Mouse (Mus musculus): ENCODE results near the gene Smim24.

Gene Smim24

DNA sequence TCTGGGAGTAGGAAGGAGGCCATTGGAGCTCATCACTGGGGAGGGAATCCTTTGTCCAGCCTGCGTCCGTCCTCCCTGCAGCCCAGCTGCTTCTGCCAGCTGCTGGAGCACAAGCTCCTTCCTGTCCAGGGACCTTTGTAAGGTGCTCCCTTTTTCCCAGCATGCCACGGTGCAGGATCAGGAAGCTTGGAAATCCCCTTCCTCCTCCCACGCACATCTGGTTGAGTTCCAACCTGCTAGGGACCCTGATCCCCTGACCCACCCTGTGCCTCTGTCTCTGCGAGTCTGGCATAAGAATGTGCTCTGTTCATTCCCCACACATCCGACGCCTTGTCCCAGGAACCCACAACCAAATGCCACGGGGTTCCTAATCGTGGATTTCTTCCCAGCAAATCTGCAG lies 18.1 kb downstream of the Smim24 start:
- no peak for DNase-seq

DNA sequence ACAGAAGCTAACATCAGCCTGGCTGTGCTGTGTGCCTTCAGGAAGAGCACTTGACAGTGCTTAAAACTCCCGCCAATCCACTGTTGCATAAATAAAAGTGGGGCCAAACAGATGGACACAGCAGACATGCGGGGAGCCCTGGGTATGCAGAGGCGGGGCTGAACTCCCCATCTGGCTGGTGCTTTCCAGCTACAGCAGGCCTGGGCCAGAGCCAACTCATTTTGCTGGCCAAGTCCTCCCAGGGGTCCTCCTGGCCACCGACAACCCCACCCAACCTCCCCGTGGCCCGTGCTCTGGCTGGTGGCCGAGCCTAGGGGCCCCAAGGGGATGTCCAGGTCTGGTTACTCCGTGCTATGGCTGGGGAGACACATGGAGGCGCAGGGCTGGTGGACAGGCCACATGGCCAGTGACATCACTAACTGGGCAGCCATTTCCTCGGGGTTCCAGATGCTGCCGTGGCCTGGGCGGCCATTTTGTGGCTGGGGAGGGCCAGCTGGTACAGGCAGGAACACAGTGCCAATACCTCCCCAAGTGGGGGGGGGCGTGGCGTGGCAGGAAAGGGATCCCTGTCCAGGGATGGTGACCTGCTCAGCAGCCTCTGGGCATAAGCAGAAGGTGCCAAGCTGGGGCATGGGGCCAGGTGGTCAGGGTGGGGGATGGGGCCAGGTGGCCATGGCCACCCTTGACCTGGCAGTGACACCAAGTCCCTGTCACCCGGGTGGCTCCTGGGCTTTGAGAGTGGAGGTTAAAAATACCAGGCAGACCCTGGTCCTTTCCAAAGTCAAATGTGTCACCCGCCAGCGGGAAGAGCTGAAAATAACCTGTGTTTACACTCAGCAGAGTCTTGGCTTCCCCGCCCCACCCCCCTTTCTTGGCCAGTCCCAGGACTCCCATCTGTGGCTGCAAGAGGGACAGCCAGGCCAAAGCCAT lies 18.9 kb downstream of the Smim24 start:
- DNase-seq, result peak; percentile 93

DNA sequence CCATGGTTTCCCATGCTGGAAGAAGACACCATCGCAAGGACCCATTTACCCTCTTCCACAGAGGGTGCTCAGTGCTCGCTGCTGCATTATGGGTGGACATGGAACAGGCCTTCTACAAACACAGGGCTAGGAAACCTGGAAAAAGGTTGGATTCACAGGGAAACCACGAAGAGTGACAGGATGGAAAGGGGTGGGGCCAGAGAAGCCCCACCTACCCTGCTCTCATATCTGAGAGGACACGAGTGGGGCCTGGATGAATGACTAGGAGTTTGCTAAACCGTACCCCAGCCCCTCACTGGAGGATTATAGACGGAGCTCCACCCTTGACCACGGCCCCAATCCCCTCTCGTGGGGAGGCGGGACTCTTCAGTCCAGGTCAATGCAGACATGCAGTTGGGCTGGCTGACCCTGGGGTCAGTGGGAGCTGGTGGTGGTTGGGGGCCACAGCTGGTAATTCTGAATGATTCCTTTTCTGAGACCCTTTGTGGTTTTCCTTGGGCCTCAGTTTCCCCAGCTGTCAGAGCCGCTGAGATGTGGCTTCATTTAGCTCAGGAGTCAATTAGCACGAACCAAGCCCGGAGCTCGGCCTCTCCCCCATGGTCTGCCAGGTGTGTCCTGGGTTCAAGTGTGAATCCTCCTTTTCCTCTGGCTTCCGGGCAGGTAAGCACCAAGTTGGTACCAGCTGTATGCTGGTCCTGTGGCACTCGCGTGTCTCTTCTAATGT lies 19.9 kb downstream of the Smim24 start:
- peak; percentile 75 for DNase-seq

DNA sequence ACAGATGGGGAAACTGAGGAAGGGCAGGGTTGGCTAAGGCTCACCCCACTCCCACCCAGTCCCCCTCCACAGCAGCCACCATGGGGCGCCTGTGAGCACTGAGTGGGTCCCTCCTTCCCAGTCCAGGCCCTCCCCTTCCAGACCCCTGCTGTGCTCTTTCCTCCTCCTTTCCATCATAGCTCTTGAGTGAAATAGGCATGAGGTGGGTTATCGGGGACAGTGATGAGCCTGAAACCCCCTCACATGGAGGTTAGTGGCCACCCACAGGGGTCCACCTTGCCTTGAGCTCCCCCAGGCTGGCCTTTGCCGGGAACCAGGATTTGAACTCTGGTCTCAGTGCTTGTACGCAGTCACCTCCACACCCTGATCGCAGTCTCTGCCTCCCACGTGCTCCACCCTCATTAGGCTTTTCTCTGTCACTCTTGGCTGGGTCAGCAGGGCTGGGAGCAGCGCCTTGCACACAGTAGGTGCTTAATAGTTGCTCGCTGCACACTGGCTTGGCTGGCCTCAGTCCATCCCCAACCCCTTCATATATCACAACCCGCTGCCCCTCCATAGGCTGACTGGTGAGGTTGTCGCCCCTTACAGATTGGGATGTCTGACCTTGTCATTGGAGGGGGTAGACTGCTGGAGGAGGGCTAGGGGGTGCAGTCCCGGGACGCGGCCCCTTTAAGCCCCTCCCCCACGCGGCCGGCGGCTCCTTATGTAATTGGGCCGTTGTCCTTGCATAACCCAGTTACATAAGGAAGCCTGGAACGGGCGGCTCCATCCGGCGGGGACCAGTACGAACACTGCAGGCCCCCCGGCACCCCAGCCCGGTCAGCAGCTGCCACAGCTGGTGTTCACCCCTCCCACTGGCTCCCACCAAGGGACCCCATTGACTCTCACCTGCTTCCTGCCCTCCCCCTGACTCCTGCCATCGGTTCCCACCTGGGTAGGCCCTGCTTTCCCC lies 20.7 kb downstream of the Smim24 start:
- peak; percentile 90 for DNase-seq

DNA sequence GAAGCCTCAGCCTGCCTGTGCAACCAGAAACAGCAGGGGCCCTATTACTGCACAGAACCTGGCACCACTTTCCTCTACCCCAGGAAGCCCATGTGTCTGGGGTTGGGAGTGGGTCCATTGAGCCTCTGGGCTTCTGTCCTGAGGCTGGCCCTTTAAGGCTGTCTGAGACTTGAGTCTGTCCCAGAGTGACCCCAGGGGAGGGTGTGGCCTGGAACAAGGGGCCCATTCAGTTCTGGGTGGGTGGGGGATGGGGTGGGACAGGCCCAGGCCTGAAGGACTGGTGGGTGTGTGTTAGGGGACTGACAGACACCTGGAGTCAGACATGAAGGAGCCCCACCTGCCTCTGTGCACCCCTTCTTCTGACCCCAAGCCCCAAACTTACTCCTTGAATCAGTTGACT lies 21.8 kb downstream of the Smim24 start:
- no peak for DNase-seq

DNA sequence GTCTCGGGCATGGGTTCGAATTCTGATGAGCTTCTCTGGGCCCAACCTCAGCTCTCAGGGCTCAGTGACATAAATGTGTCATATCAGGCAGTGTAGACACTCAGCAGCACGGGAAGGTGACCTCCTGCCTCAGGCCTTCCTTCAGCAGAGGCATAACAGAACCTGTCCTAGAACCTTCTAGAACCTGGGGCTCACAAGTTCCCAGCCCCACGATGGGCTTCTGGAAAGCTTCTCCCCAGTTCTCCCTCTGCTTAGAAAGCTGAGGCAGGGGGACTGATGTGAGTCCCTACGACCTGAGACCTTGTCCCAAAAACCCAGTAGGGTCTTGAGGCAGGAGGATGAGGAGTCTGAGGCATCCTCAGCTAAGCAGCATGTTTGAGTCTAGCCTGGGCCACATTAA lies 22.3 kb downstream of the Smim24 start:
- no peak for DNase-seq

DNA sequence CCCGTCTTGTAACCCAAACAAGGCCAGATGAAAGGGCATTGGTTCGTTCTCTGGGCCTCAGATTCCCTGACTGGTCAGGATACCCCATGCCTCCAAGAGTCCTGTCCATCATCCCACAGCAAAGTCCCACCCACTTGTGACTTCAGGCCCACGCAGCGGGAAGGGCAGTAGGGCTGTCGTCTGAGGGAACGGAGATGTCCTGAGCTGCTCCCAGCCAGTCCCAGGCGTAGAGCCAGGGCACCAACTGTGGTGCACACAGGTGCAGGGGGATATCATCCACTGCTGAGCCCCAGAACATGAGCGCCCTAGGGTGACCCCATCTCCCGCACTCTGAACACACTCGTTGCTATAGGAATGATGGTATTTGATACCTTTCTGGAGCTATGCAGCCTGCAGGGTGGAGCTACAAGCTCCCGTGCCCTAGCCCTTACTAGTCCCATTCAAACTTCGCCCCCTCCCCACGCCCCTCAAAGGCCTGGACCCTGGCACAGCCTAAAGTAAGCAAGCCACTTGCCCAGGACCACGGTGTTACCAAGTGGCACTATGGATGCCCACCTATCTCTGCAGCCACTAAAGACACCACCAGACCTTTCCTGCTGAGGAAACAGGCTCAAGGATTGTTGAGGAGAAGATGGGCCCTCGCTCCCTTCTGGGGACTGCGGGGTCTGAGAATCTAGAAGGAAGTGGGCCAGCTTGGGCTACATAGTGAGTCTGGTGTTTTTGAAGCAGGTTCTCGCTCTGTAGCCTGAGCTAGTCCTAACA lies 22.9 kb downstream of the Smim24 start:
- peak; percentile 81 for DNase-seq

DNA sequence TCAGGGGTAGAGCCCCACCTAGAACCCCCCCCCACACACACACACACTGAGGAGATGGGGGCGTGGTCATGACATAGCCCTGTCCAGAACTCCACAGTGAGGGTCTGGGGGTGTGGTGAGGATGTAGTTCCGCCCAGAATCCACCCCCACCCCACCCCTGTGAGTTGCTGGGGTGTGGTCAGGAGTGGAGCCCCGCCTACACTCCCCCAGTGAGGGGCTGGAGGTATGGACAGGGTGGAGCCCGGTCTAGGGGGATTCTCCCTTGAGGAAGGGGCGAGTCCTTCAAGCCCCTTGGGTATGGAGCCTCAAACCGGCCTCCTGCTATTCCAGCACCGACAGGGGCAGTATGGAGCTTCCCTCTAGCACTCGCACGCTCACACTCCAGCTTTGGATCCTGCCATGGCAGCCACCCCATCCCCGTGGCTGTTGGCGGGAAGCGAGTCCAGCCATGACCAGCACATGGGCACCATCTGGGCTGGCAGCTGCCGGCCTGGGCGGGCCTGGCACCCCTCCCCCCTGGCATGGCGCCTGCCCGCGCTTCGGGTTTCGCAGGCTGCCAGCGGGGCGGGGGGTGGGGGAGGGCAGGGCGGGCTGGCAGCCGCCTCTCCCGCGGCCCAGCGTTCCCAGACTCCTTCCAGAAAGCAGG lies 23.9 kb downstream of the Smim24 start:
- peak; percentile 97 for DNase-seq

DNA sequence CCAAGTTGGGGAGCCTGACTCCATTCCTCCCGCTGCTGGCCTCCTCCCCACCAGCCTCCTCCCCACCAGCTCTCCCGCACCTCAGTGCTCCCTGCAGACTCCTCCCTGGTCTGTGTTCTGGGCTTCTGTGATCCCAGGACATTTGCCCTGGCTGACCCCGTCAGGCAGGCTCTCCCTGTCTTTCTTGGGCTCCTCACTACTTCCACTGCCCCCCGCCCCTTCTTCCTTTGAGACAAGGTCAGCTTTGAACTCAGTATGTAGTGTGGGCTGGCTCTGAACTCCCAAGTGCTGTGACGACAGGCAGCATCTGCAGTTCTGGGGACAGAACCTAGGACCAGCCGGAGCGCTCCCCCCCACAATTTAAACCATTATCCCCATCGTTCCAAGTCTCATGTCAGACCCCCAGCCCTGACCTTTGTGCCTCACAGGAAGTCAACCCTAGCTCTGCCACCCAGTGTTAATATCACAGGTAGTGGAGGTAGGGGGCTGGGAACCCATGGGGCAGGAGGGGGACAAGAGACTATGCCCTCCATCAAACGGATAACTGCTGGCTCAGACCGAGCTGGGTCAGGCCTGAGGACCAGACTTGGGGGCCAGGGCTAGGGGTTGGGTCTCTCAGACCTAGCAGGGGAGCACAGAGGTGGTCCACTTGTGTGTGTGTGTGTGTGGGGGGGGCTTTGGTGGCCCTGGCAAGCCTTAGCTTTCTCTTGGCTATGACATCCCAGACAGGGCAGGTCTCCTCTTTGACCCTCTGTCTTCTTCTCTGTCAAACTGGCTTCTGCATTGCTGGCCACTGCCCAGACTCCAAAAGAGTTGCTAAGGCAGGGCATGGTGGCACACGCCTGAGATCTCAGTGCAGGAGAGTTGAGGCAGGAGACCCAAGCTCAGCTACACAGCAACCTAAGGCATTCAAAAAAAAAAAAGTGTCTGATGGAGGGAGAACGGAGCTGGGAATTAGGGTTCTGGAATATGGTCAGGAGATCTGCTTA lies 24.7 kb downstream of the Smim24 start:
- DNase-seq, result peak; percentile 73

DNA sequence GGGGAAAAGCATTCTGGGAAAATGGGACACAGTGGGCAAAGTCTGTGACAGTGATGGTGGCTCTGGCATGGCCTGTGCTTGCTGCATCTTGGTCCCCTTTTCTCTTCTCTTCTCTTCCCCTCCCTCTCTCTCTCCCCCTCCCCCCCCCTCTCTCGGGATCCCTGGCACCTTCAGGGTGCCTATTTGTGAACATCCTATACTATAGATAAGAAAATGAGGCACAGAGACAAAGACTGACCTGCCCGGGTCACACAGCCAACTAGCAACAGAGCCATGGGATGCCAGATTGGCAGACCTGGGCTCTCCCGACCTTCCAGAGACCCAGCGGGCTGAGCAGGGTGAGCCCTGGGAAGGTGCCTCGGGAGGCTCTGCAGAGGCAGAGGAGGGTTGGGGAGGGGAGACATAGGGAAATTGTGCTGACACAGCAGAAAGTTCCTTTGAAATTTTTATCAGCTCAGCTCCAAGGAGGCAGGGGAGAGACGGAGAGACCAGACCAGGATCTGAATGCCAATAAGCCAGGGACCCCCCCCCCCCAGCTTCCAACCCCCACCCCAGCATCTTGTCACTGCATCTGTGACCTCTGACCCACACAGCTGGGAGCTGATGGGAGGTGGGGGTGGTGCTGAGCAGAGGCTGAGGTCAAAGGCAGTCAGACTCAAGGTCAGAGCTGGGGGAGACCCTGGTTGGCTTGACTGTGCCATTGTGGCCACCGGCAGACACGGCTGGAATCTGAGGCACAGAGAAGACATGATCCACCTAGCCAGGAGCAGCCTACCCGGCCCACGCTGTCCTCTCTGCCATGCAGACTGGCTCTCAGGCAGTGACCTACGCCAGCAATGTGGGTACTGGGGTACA lies 25.6 kb downstream of the Smim24 start:
- peak; percentile 54 for DNase-seq

DNA sequence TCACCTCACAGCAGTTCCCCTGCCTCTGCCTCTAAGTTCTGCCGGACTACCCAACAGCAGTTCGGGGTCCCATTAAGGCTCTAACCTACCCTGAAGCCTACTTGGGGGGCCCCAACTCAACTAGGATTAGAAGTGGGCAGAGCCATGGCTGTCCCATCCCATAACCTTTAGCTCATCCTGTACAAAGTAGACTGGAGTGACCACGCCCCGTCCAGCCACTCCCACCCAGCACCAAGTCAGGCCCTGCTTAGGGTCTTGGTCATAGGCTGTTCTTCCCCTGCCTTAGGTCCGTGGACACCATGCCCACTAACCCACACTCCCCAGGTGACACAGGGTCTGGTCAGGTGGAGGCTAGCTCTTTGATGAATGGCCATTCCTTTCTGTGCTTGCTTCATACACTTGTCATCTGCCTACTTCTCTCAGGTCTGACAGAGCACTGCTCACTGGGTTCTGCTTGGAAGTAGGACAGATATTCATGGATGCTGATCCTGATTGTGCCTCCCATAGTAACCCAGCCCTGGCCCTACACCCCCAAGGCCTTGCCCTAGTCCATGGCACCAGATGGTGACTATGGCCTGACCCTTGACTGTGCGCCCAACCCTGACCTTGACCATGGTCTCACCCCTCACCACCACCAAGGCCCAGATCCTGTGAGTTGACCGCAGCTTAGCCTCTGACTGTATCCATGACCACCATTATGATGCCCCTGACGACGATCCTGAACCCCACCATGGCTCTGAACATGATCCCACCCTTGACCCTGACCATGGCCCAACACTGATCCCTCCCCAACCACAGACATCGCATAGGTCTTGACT lies 26.5 kb downstream of the Smim24 start:
- DNase-seq, result peak; percentile 54

DNA sequence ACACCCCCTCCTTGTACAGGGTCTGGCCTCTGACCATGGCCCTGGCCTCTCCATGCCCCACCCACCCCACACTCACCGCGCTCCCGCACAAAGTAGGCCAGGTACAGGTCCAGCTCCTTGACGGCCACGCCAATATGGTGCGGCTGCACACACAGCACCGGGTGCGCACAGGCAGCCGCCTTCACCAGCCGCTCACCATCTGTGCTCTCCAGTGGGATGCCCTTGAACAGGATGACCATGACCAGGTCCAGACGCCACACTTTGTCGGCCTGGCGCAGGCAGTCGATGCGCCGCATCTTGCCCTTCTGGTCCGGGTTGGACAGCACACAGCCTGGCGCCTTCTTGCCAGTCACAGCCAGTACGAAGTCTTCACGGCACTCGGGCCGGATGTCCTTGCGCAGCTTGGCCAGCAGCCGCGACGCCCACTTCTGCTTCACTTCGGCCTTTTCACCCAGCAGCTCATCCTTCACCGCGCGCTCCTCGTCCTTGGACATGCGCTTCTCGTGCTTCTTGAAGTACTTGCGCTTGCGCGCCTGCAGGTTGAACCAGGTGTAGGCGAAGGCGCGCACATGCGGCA lies 27.4 kb downstream of the Smim24 start:
- DNase-seq, result peak; percentile 80

DNA sequence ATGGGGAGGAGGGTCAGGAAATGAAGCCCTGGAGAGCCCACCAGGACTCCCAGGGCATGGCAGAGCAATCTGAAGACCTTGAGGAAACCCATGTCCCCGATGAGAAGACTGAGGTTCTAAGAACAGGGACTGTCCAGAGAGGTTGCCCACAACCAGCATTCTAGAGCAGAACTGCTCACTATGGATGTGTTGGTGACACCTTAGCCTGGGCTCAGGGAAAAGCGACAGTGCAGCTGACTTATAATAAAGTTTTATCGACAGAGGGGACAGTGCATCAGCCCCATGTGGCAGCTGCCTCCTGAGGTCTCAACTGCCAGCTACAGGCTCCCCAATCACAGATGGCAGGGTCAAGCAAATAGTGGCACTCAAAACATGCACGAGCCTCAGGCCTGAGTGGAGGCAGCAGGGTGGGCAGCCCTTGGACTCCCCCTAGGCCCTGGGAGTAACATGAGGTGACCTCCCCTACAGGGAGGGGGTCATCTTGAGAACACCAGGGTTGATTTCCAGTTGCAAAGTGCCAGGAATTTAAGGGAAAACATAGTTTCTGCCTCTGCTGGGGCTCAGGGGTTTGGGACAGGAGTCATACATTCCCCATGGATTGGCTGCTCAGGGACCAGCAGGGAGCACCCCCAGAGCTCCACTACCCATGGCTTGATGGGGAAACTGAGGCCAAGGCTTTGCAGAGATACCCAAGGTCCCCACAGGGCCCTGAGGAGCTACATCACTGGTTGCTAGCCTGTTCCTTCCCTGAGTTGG lies 28.4 kb downstream of the Smim24 start:
- DNase-seq, result peak; percentile 53

DNA sequence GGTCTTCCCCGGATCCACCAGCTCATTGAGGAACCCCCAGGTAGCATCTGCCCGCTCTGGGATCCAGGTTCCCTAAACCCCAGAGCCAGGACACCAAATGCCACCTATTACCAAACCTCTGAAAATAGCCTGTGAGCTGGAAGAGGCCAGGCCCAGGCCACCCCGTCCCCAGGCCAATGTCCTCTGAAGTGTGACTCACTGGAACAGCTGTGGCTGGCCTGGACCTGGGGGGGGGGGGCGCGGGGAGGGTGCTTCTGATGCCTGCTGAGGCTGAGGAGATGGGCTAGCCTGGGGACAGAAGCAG lies 28.9 kb downstream of the Smim24 start:
- DNase-seq, result no peak

DNA sequence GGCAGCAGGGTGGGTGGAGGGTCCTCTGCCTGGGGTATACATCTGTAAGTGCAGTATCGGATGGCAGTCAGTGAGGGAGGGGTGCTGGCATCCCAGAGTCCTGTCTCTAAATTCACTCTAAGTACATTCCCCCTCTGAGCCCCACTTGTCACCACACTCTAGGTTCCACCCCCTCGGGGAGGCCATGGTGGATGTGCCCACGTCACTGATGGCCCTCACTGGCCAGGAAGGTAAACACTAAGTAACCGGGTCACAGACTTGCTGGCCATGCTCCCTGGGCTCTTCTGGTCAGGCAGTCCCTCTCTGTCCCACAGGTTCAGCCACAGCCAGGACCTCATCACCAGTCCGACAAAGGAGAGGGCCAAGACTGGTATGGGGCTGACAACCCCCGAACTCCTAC lies 29.3 kb downstream of the Smim24 start:
- peak; percentile 70 for DNase-seq

DNA sequence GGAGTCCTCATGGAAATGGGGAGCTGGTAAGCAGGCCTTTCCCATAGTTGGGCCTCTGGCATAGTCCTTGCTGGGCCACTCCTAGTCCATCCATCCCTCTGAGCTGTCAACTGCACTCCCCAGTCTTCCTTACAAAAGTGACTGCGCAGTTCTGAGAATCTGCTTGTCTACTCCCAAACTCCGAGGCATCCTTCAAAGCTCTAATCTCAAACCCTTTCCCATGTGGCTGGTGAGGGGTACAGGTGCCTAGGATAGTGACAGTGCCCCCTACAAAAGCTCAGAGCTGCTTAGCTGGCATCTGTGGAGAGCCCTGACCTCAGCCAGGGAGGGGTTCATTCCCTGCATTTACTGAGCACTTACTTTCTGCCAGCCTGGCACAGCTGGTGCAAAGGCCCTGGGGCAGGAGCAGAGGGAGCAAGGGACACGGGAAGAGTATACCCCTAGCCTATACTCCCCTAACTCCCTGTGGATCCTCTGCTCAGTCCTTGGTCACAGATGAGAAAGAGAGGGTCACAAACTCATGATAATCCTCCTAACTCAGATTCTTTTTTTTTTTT lies 29.9 kb downstream of the Smim24 start:
- DNase-seq, result peak; percentile 59

Data from cerebellum, adult 11-12 months (tissue).